Mouse (Mus musculus) hindbrain, embryonic 12.5 days (tissue): ENCODE data around the gene Gnmt. TPM values are rescaled to one million over a fixed set of nuclear protein-coding genes. Genes with fewer than 3 reads are reported as not detected.

Experiments used
- ATAC-seq: fragments of 200-750 bp; cut with Nextera tagmentation; 2 replicates; pipeline ENCODE4 v1.8.0; 2017; ENCODE audit warnings: moderate TSS enrichment; ENCODE audit not compliant: low FRiP score
- H3K27ac ChIP-seq: fragments of 300-500 bp; sonication (generic); 2 replicates; pipeline ENCODE4 v1.5.1; 2016; ENCODE audit warnings: mild to moderate bottlenecking
- H3K27me3 ChIP-seq: fragments of 300-500 bp; sonication (generic); 2 replicates; pipeline ENCODE4 v1.6.1; 2016; ENCODE audit warnings: mild to moderate bottlenecking
- H3K36me3 ChIP-seq: fragments of 300-500 bp; sonication (generic); 2 replicates; pipeline ENCODE4 v1.6.1; 2016; ENCODE audit warnings: mild to moderate bottlenecking
- H3K4me1 ChIP-seq: fragments of 300-500 bp; sonication (generic); 2 replicates; pipeline ENCODE4 v1.6.1; 2016
- H3K4me2 ChIP-seq: fragments of 300-500 bp; sonication (generic); replicated peaks from 2 replicates; pipeline ENCODE4 v1.6.1; 2016; ENCODE audit warnings: mild to moderate bottlenecking
- H3K4me3 ChIP-seq: fragments of 300-500 bp; sonication (generic); 2 replicates; pipeline ENCODE4 v1.5.1; 2016; ENCODE audit warnings: mild to moderate bottlenecking
- H3K9ac ChIP-seq: fragments of 300-500 bp; sonication (generic); 2 replicates; pipeline ENCODE4 v1.6.1; 2016; ENCODE audit warnings: mild to moderate bottlenecking, moderate library complexity
- H3K9me3 ChIP-seq: fragments of 300-500 bp; sonication (generic); replicated peaks from 2 replicates; pipeline ENCODE4 v1.6.1; 2016; ENCODE audit warnings: mild to moderate bottlenecking
- WGBS: fragments of 180-500 bp; shearing (Covaris S2); methylation state at CpG from one replicate; pipeline ENCODE4 v1.1.7; 2016; 5-methylcytosine and 5-hydroxymethylcytosine counted together
- polyA plus RNA-seq: library from polyadenylated mRNA; unstranded; fragments of >200 nt; fragmentation: Nextera tagmentation; extraction: Ambion mirVana; gene quantifications from 2 replicates; pipeline ENCODE4 v1.2.1, GENCODE M21; 2016

Gene Gnmt
- polyA plus RNA-seq, 1 experiment from 2014 or later: 0.49 TPM

- H3K4me2 ChIP-seq: no peak within 1 kb of the TSS
- H3K36me3 ChIP-seq: no peaks in the 10 kb centered on the region
- H3K9ac ChIP-seq: no peak within 1 kb of the TSS
- no peaks in the 10 kb centered on the region for H3K4me1 ChIP-seq
- no peaks in the 10 kb centered on the region for H3K9me3 ChIP-seq
- no peaks in the 10 kb centered on the region for H3K27me3 ChIP-seq
- WGBS: 43% methylated on average over 2 of the region's 2 CpGs
- no peak within 1 kb of the TSS for H3K27ac ChIP-seq
- ATAC-seq: no peak
- H3K4me3 ChIP-seq: no peak within 1 kb of the TSS
Observed at GRCm38 (mm10) chr17:46763544-46763943, 34.6 kb upstream of the Gnmt start, which contains the start of gene Ptcra. Gene Ptcra (minus strand): TSS chr17:46763712.

GRCm38 (mm10) chr17:46758753-46759152 is 29.8 kb upstream of the Gnmt start:
- no peak overlapping the region for H3K4me2 ChIP-seq
- H3K9ac ChIP-seq: no peak overlapping the region
- 81% methylated on average over 12 of the region's 12 CpGs for WGBS
- H3K9me3 ChIP-seq: no peaks in the 10 kb centered on the region
- H3K4me3 ChIP-seq: no peak overlapping the region
- no peak for ATAC-seq
- no peaks in the 10 kb centered on the region; the same call in 1 of the 2 replicates for H3K4me1 ChIP-seq
- no peaks in the 10 kb centered on the region for H3K36me3 ChIP-seq
- no peaks in the 10 kb centered on the region for H3K27me3 ChIP-seq
- no peak overlapping the region for H3K27ac ChIP-seq

DNA sequence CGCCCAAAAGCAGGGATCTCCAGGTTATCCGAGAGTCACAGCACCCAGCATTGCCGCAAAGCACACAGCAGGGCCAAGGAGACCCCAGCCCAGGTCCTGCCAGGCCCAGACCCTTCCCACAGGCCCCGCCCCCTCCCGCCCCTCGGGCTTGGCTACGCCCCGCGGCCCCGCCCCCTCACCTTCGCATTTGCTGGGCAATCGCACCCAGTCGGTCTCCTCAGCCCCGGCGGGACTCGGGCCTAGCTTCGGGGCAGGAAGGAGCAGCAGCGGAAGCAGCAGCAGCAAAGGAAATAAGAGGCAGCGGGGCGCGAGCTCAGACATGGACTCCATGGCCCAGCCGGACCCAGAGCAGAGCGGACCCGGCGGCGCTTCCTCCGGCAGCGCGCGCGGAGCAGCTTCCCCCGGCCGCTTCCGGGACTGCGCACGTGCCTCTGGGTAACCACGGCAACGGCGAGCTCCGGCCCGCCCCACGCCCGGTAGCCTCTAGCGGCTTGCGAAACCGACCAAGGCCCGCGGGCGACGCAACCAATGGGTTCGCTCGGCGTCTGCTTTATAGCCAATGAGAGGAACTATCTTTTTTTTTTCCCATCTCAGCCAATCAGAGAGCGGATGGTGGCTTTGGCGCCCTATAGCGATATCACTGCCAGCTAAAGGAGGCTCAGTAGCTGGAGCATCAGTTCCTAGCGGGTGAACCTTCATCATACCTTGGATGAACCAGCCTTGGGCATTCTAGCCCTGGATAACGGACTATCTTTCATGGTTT is 23.0 kb upstream of the Gnmt start, which contains the start of gene Cnpy3:
Gene Cnpy3, minus strand, starts transcription at position 421 of the 763 bp plus-strand sequence.
- Histone ChIP-seq H3K9ac (peak within 1 kb of the TSS; percentile 74), H3K4me3 (peak within 1 kb of the TSS; percentile 78), H3K9me3 (no peaks in the 10 kb centered on the region), H3K36me3 (peaks cover 4% of the 10 kb centered on the region; the same call in 1 of the 2 replicates), H3K27me3 (no peaks in the 10 kb centered on the region), H3K4me2 (peak within 1 kb of the TSS; percentile 78), H3K4me1 (peaks cover 15% of the 10 kb centered on the region), H3K27ac (peak within 1 kb of the TSS; percentile 88)
- under 1% methylated on average over 58 of the region's 58 CpGs for WGBS
- ATAC-seq: peak; percentile 99

DNA sequence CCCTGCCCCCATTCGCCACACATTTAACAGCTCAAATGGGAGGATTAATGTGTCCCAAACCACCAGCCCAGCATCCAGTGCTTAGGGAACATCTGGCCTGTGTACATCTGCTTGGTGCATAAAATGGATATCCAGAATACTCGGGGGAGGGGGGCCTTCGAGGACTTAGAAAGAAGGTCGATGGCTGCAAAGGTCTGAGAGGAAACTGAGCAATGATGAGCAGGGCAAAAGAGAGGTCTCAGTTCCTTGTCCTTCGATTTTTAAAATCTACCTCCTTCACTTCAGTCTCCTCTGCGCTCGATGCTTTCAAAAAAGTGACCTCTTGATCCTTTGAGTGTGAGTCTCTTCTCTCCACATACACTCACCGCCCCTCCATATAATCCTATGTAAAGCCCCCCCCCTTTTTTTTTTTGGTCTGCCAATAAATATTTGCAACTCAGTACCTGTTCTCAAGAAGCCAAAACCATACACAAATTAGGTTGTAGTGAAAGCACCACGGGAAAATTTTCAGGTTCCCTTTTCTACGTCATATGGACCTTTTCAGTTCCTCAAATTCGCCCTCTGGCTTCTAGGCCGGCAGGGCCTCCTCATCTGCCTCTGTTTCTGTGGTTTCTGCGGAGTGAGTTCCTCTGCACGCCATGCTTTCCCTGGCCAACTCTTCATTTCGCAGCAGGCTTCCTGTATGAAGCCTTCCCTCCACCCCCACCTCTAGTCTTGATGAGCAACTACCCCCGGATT is 22.3 kb upstream of the Gnmt start:
- H3K9ac ChIP-seq: peak overlapping the region; percentile 74
- H3K9me3 ChIP-seq: no peaks in the 10 kb centered on the region
- peak overlapping the region; percentile 78 for H3K4me3 ChIP-seq
- H3K36me3 ChIP-seq: peaks cover 12% of the 10 kb centered on the region; the same call in 1 of the 2 replicates
- H3K4me1 ChIP-seq: peaks cover 15% of the 10 kb centered on the region
- 27% methylated on average over 16 of the region's 16 CpGs for WGBS
- peak; percentile 42; the same call in 1 of the 2 replicates for ATAC-seq
- peak overlapping the region; percentile 88 for H3K27ac ChIP-seq
- H3K4me2 ChIP-seq: peak overlapping the region; percentile 78
- H3K27me3 ChIP-seq: no peaks in the 10 kb centered on the region

DNA sequence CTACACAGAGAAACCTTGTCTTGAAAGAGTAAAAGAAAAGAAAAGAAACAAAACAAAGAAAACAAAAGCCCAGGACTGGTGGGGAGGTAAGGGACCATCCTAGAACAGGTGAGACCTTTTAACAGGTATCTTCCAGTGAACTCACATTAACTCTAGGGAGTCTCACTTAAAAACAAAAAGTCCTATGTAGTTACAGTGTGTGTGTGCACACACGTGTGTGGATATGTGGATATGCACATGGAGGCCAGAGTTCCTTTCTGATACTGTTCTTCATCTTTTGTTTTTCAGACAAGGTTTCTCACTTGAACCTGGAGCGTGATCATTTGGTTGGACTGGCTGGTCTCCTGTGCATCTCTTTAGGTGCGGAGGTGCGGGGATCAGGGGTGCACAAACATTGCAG is 21.6 kb upstream of the Gnmt start:
- H3K9ac ChIP-seq: peak overlapping the region; percentile 74
- H3K4me2 ChIP-seq: peak overlapping the region; percentile 78
- no peak overlapping the region for H3K27ac ChIP-seq
- no peaks in the 10 kb centered on the region for H3K27me3 ChIP-seq
- 0 out of 2 replicates have a peak overlapping the region, but pooled peaks have one; percentile 78 for H3K4me3 ChIP-seq
- ATAC-seq: no peak
- 95% methylated on average over 4 of the region's 4 CpGs for WGBS
- H3K9me3 ChIP-seq: no peaks in the 10 kb centered on the region
- H3K36me3 ChIP-seq: peaks cover 18% of the 10 kb centered on the region; the same call in 1 of the 2 replicates
- peaks cover 15% of the 10 kb centered on the region for H3K4me1 ChIP-seq

- Histone ChIP-seq H3K4me2 (no peak overlapping the region), H3K4me1 (peaks cover 15% of the 10 kb centered on the region), H3K9me3 (no peaks in the 10 kb centered on the region), H3K36me3 (peaks cover 21% of the 10 kb centered on the region), H3K27ac (no peak overlapping the region), H3K4me3 (no peak overlapping the region), H3K9ac (no peak overlapping the region), H3K27me3 (no peaks in the 10 kb centered on the region)
- no peak for ATAC-seq
- WGBS: 85% methylated on average over 5 of the region's 5 CpGs
Observed at GRCm38 (mm10) chr17:46749282-46749681, 20.3 kb upstream of the Gnmt start.

- Histone ChIP-seq H3K4me1 (peaks cover 15% of the 10 kb centered on the region), H3K9me3 (no peaks in the 10 kb centered on the region), H3K9ac (no peak overlapping the region), H3K27me3 (no peaks in the 10 kb centered on the region), H3K4me3 (no peak overlapping the region), H3K36me3 (peaks cover 34% of the 10 kb centered on the region), H3K4me2 (no peak overlapping the region), H3K27ac (no peak overlapping the region)
- WGBS: 93% methylated on average over 2 of the region's 2 CpGs
- ATAC-seq: no peak
Observed at GRCm38 (mm10) chr17:46747806-46748205, 18.8 kb upstream of the Gnmt start.

DNA sequence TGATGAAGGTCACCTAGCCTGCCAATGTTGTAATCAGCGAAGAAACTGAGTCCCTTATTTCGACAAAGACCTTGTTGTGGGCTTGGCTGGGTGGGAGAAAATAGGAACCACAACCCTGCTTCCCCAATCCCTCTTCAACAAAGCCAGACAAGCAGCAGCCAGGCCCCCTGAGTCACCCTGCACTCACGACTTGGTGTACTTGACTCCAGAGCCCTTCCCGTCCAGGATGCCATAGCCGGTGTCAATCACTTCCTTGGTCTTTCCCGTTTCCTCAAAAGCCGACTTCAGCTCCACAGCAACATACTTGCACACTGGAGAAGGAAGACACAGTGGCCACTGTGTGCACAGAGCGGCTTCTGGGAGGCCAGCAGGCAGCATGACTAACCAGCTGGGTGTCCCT is 18.3 kb upstream of the Gnmt start:
- Histone ChIP-seq H3K9ac (no peak overlapping the region), H3K36me3 (peaks cover 40% of the 10 kb centered on the region), H3K4me1 (peaks cover 11% of the 10 kb centered on the region), H3K27me3 (no peaks in the 10 kb centered on the region), H3K4me3 (no peak overlapping the region), H3K27ac (no peak overlapping the region), H3K4me2 (no peak overlapping the region), H3K9me3 (no peaks in the 10 kb centered on the region)
- WGBS: 88% methylated on average over 8 of the region's 8 CpGs
- no peak for ATAC-seq

- ATAC-seq: no peak
- H3K27ac ChIP-seq: no peak overlapping the region
- no peak overlapping the region for H3K4me3 ChIP-seq
- peaks cover 47% of the 10 kb centered on the region for H3K36me3 ChIP-seq
- no peaks in the 10 kb centered on the region for H3K27me3 ChIP-seq
- 93% methylated on average over 2 of the region's 2 CpGs for WGBS
- no peak overlapping the region for H3K4me2 ChIP-seq
- no peak overlapping the region for H3K9ac ChIP-seq
- peaks cover under 1% of the 10 kb centered on the region for H3K4me1 ChIP-seq
- no peaks in the 10 kb centered on the region for H3K9me3 ChIP-seq
Observed at GRCm38 (mm10) chr17:46745506-46745905, 16.5 kb upstream of the Gnmt start.

DNA sequence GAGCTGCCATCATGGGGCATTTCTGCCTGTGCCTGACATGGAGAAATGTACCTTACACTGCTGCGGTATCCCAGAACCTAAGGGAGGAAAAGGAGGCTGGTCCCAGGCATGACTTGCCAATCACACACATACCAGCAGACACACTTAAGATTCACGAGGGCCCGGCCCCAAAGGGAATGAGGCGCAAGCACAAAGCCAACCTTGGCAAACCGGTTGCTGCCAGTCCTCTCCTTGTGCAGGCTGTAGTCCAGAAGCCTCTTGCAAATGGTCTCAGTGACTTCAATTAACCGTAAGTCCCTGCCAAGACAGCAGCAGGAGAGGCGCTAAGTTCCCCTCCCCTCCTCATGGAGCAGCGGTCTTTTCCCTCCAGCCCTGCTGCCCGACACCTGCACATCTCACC is 14.0 kb upstream of the Gnmt start:
- Histone ChIP-seq H3K4me2 (no peak overlapping the region), H3K36me3 (peaks cover 47% of the 10 kb centered on the region), H3K4me3 (no peak overlapping the region), H3K27me3 (no peaks in the 10 kb centered on the region), H3K9me3 (no peaks in the 10 kb centered on the region), H3K4me1 (no peaks in the 10 kb centered on the region), H3K9ac (no peak overlapping the region), H3K27ac (no peak overlapping the region)
- ATAC-seq: no peak
- WGBS: 90% methylated on average over 9 of the region's 9 CpGs

- WGBS: 93% methylated on average over 6 of the region's 6 CpGs
- H3K9ac ChIP-seq: no peak overlapping the region
- no peak overlapping the region for H3K4me2 ChIP-seq
- peaks cover 49% of the 10 kb centered on the region for H3K36me3 ChIP-seq
- H3K4me3 ChIP-seq: no peak overlapping the region
- no peak for ATAC-seq
- H3K27me3 ChIP-seq: no peaks in the 10 kb centered on the region
- H3K9me3 ChIP-seq: no peaks in the 10 kb centered on the region
- no peaks in the 10 kb centered on the region for H3K4me1 ChIP-seq
- no peak overlapping the region for H3K27ac ChIP-seq
Observed at GRCm38 (mm10) chr17:46741305-46741704, 12.3 kb upstream of the Gnmt start.

DNA sequence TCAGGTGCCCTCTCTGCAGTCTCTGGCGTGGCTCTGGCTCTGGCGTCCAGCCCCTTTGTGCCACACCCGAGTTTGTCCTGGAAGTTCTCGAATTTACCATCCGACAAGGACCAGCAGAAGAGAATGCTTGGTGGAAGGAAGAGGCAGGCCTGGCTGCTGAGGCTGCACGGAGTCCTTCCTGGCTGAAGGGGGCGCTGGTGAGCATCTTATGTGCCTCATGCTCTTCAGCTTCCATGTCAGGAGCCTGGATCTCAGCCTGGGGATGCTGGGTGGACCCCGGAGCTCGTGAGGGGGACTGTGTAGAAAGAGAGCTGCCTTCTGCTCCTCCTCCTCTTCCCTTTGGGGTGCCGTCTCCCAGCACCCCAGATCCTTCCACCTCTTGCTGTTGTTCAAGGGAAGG is 7.2 kb upstream of the Gnmt start:
- H3K4me3 ChIP-seq: no peak overlapping the region
- ATAC-seq: no peak
- H3K27me3 ChIP-seq: no peaks in the 10 kb centered on the region
- H3K36me3 ChIP-seq: peaks cover 33% of the 10 kb centered on the region
- no peak overlapping the region for H3K27ac ChIP-seq
- no peaks in the 10 kb centered on the region for H3K9me3 ChIP-seq
- WGBS: 64% methylated on average over 10 of the region's 10 CpGs
- no peak overlapping the region for H3K4me2 ChIP-seq
- H3K4me1 ChIP-seq: no peaks in the 10 kb centered on the region
- no peak overlapping the region for H3K9ac ChIP-seq
